Mouse (Mus musculus): Measurements from ENCODE around the gene Rpgrip1l. TPM values are rescaled to one million over a fixed set of nuclear protein-coding genes. Genes with fewer than 3 reads are reported as not detected.

Rpgrip1l gene
- polyA plus RNA-seq, 1 experiment: 8.1 TPM

DNA sequence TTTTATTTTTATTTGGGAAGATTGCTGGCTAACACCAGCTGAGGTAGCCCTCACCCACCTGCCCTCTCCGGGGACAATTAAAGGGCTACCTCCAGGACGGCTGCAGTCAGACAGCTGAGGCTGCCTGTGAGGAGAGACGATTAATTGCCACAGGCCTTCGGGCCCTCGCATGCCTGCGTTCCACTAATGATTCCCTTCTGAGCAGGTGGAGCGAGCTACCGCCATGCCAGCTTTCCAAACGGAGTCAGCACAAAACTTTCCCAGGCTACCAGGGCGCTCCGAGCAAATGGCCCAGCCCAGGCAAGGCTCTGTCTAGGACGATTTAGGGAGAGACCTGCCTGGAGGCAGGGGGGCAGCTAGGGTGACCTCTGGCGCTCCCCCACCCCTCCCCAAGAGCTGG, 141.5 kb downstream of the Rpgrip1l start:
- Histone ChIP-seq H3K27ac (ENCODE audit: insufficient read depth, low read length) (no peak overlapping the region), H3K4me1 (ENCODE audit: control insufficient read depth, insufficient read depth, low read length) (no peaks in the 10 kb centered on the region), H3K4me3 (ENCODE audit: insufficient read depth, low read length) (no peak overlapping the region)
- TF ChIP-seq CTCF (IDR thresholded peaks at IDR 0.05; ENCODE audit: extremely low read depth, insufficient read depth, low read length): no peak
- no peak for TF ChIP-seq POLR2A (IDR thresholded peaks at IDR 0.05; ENCODE audit: extremely low read depth, insufficient read depth, low read length)

DNA sequence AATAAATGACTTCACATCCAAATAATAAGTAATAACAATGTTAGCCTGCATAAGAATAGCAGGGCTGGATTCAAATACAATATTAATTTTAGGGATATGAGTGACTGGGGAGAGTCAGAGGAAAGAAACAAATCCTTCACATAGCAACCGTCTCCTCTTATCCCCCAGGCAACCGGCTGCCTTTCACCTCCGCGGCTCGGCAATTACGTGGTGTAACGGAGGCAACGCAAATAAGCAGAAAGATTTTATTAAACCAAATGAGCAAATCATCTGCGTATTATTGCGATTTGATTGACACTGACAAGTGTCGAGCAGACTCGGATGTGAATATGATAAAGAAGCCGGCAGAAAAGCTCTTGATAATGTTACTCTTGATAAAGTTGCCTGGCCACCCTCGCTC, 142.1 kb downstream of the Rpgrip1l start:
- TF ChIP-seq CTCF (IDR thresholded peaks at IDR 0.05; ENCODE audit: extremely low read depth, insufficient read depth, low read length) (no peak), POLR2A (IDR thresholded peaks at IDR 0.05; ENCODE audit: extremely low read depth, insufficient read depth, low read length) (no peak)
- Histone ChIP-seq H3K4me3 (ENCODE audit: insufficient read depth, low read length) (no peak overlapping the region), H3K27ac (ENCODE audit: insufficient read depth, low read length) (no peak overlapping the region), H3K4me1 (ENCODE audit: control insufficient read depth, insufficient read depth, low read length) (no peaks in the 10 kb centered on the region)

DNA sequence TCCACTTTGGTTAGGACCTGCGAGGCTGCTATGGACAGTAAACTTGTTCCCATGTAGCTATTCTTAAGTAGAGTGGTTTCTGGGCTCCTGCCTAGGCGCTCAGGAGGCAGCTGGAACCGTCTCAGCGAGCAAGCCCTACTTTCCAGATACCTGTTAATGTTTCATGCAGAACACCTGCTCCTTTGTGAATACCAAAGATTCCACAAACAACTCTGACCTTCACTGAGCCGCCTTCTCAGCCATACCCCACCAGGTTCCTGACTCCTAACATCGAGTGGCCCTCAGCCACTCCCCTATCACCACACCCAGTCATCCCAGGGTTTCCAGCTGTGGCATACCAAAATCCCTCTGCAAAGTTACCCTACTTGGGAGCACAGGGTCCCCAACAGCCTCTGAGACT, 142.9 kb downstream of the Rpgrip1l start:
- Histone ChIP-seq H3K4me1 (ENCODE audit: control insufficient read depth, insufficient read depth, low read length) (no peaks in the 10 kb centered on the region), H3K27ac (ENCODE audit: insufficient read depth, low read length) (no peak overlapping the region), H3K4me3 (ENCODE audit: insufficient read depth, low read length) (no peak overlapping the region)
- TF ChIP-seq CTCF (IDR thresholded peaks at IDR 0.05; ENCODE audit: extremely low read depth, insufficient read depth, low read length) (no peak), POLR2A (IDR thresholded peaks at IDR 0.05; ENCODE audit: extremely low read depth, insufficient read depth, low read length) (no peak)

Other genes starting within 250 kb of the Rpgrip1l start
- 36.3 and 40.1 TPM in 2 replicates for gene Rbl2, start 243.2 kb downstream of the Rpgrip1l start, polyA plus RNA-seq (2012; rRNA removed)
- 113 and 120 TPM in 2 replicates for gene Aktip, start 113.3 kb downstream of the Rpgrip1l start, polyA plus RNA-seq (2012; rRNA removed)
- 119 and 123 TPM in 2 replicates for gene Fto, start 263 bp upstream of the Rpgrip1l start, polyA plus RNA-seq (2012; rRNA removed)

Measured in cortical plate, adult 2 months (tissue).